Mouse (Mus musculus): ENCODE results near the gene Ostn.

GRCm38 (mm10) chr16:27268748-27269147 is 38.5 kb upstream of the Ostn start:
- no peak for TF ChIP-seq CTCF (conservative IDR thresholded peaks at IDR 0.05; ENCODE audit: low read length)
- no peak for TF ChIP-seq NANOG (IDR thresholded peaks at IDR 0.05; ENCODE audit: borderline replicate concordance, low read length)
- no peak for TF ChIP-seq POU5F1 (IDR thresholded peaks at IDR 0.05; ENCODE audit: borderline replicate concordance, low read length)

Measured in E14TG2a.4 (cell line).